ENCODE assay signal across 9 mouse cellular contexts in genomic region chr12:35038668-35039570, GRCm38 (mm10). TPM values are rescaled to one million over a fixed set of nuclear protein-coding genes. Genes with fewer than 3 reads are reported as not detected.
A peak's percentile ranks its signal among the peaks of the same experiment; 100 is the strongest.
DNase-seq lines count a peak whose midpoint lies in the region; ATAC-seq lines count a peak whose summit lies in the region.
"Had no signal": no experiment of that assay in that cellular context is flagged by ENCODE, and none has a peak within 500 bp of the region (broad histone marks: within the 10 kb centered on the region; RNA-seq: fewer than 3 reads in every experiment).

No protein-coding gene starts in this region.

- ATAC-seq in neutrophil, adult 5-6 weeks (ENCODE audit: extremely low read depth, insufficient number of reproducible peaks, low FRiP score, poor library complexity, severe bottlenecking): peak; percentile 57

- no peaks in the 10 kb centered on the region for H3K9me3 ChIP-seq in limb, embryonic 10.5 days (replicated peaks)

- H3K4me1 ChIP-seq in limb, embryonic 10.5 days: 0 out of 2 replicates have a peak, but pooled peaks cover 3% of the 10 kb centered on the region

- DNase-seq in adrenal gland, adult (ENCODE audit: inconsistent age in 2 of 2, low spot score in 1 of 2): peak; percentile 21 to 69
- DNase-seq in adrenal gland, postnatal 25 days: no peak
- peak; percentile 54 for DNase-seq in right cerebral cortex, adult 18-20 months
- DNase-seq in right cerebral cortex, postnatal 14 days: no peak
- DNase-seq in heart, postnatal 4 days: peak; percentile 23
- no peak for DNase-seq in limb, embryonic 10.5 days (ENCODE audit: low spot score)
- DNase-seq in retina, postnatal 1 day: no peak

- 26% methylated on average over 14 of the region's 14 CpGs for WGBS in limb, embryonic 10.5 days

- peak overlapping the region; percentile 17; the same call in 1 of the 2 replicates for H3K4me3 ChIP-seq in limb, embryonic 10.5 days

- no peaks in the 10 kb centered on the region for H3K27me3 ChIP-seq in limb, embryonic 10.5 days (ENCODE audit: low read depth, poor library complexity, severe bottlenecking)

- no peaks in the 10 kb centered on the region for H3K36me3 ChIP-seq in limb, embryonic 10.5 days

- H3K27ac ChIP-seq in limb, embryonic 10.5 days: no peak overlapping the region

RNA-seq across cellular contexts. Expression of gene Snx13, which starts 8.1 kb away (rescaled TPM):
- total RNA-seq in adrenal gland, postnatal 25 days (2021): 38.2 and 42.9 TPM in 2 replicates
- total RNA-seq in heart, postnatal 4 days (2021): 10 to 100 TPM; 51.8 to 53.7 TPM
- polyA plus RNA-seq in limb, embryonic 10.5 days (2016; fragmentation: Nextera tagmentation; extraction: Ambion mirVana): 12.8 and 17.5 TPM in 2 replicates
- 50.0 and 65.9 TPM in 2 replicates for total RNA-seq in neutrophil, adult 5-6 weeks (2017)

RNA-seq across cellular contexts. Expression of gene Prps1l1, which starts 54.4 kb away (rescaled TPM):
- not detected in 2 replicates for total RNA-seq in adrenal gland, postnatal 25 days (2021)
- total RNA-seq in heart, postnatal 4 days (2021): not detected
- polyA plus RNA-seq in limb, embryonic 10.5 days (2016; fragmentation: Nextera tagmentation; extraction: Ambion mirVana): not detected in 2 replicates
- 6.4 and 7.9 TPM in 2 replicates for total RNA-seq in neutrophil, adult 5-6 weeks (2017)
- polyA plus RNA-seq: embryonic facial prominence, embryonic 11.5 days had no signal

Comparison
In these comparisons a context has a peak if more than half of its experiments do, and no peak if none do; other contexts are left out.
1. DNase-seq: peak in adrenal gland, adult (2 of 2), right cerebral cortex, adult 18-20 months (single experiment) and heart, postnatal 4 days (single experiment); none in adrenal gland, postnatal 25 days (single experiment), right cerebral cortex, postnatal 14 days (single experiment), limb, embryonic 10.5 days (single experiment) and retina, postnatal 1 day (single experiment).